Mouse (Mus musculus) G1E (cell line): ENCODE measurements around the gene Gm29776.

Experiments
- CTCF ChIP-seq: IDR thresholded peaks from 2 replicates; pipeline ENCODE4 v1.5.1; 2012; ENCODE audit warnings: low read depth, low read length, inconsistent platforms, mixed read lengths
- GATA1 ChIP-seq: IDR thresholded peaks from 2 replicates; pipeline ENCODE4 v1.6.1; 2012; ENCODE audit warnings: borderline replicate concordance, low read length, inconsistent platforms, mixed read lengths
- POLR2AphosphoS5 ChIP-seq: IDR thresholded peaks from 2 replicates; pipeline ENCODE4 v1.6.1; 2012; ENCODE audit warnings: low read depth, low read length, inconsistent platforms; ENCODE audit not compliant: insufficient replicate concordance
- TAL1 ChIP-seq: conservative IDR thresholded peaks from 2 replicates; pipeline ENCODE4 v1.6.1; 2012; ENCODE audit warnings: low read depth, low read length, inconsistent platforms, mixed read lengths

GRCm38 (mm10) chr14:54720041-54720440 lies 21.4 kb upstream of the Gm29776 start:
- no peak for TF ChIP-seq CTCF
- no peak for TF ChIP-seq POLR2AphosphoS5
- no peak for TF ChIP-seq TAL1
- TF ChIP-seq GATA1, result no peak
